Mouse (Mus musculus): ENCODE measurements around the gene Psmd14. TPM values are rescaled to one million over a fixed set of nuclear protein-coding genes. Genes with fewer than 3 reads are reported as not detected.

Gene Psmd14
- polyA plus RNA-seq, 1 experiment from 2014 or later: 271 TPM

GRCm38 (mm10) chr2:61807781-61808180 lies 96.3 kb downstream of the Psmd14 start:
- WGBS: 21% methylated on average over 2 of the region's 2 CpGs
- H3K27ac ChIP-seq: no peak overlapping the region
- H3K27me3 ChIP-seq: peaks cover 84% of the 10 kb centered on the region
- peak overlapping the region; percentile 65; the same call in 1 of the 2 replicates for H3K9ac ChIP-seq
- H3K9me3 ChIP-seq: no peaks in the 10 kb centered on the region
- no peak overlapping the region for H3K4me2 ChIP-seq
- H3K4me1 ChIP-seq: peaks cover 43% of the 10 kb centered on the region
- H3K4me3 ChIP-seq (replicated peaks): peak overlapping the region; percentile 43
- no peak for ATAC-seq (ENCODE audit: low FRiP score)
- no peaks in the 10 kb centered on the region for H3K36me3 ChIP-seq (replicated peaks)

DNA sequence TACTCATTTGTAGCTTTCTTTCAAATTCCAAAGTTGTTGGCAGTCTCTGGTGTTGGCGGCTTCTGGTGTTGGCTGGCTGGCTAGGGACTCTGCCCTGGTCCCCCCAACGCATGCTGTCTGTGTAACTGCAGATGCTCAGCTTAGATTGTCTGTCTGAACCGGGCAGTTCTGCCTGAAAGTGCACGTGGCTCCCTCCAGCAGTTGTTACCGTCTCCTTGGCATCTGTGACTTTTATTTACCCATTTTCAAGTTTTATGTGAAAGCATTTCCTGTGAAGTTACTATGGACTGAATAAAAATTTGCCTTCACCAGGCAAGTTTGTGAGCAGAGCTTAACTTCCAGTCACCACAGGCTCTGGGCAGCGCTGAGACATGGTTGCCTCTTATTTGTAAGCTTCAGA lies 97.3 kb downstream of the Psmd14 start:
- H3K27me3 ChIP-seq: peaks cover 79% of the 10 kb centered on the region

DNA sequence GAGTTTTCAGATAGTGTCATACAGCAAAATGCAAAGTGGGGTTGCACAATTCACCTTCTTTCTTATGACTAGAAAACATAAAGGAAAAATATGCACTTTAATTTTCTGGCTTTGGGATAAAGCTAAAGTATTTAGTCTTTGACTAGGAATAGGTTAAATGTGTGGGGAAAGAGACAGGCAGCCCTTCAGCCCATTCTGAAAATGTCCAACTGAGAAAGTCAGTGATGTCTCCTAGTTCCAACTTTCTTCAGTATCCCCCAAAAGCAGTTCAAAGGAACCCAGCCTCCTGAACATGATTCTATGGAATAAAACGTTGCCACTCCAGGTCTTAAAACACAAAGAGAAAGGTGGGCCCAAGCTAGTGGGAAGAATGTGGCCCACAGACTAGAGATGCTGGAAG lies 97.9 kb downstream of the Psmd14 start:
- H3K27me3 ChIP-seq: peaks cover 77% of the 10 kb centered on the region
- no peaks in the 10 kb centered on the region for H3K36me3 ChIP-seq (replicated peaks)
- no peak for ATAC-seq (ENCODE audit: low FRiP score)
- H3K4me1 ChIP-seq: peaks cover 29% of the 10 kb centered on the region
- peak overlapping the region; percentile 85 for H3K4me2 ChIP-seq
- H3K27ac ChIP-seq: peak overlapping the region; percentile 69; the same call in 1 of the 2 replicates
- no peaks in the 10 kb centered on the region for H3K9me3 ChIP-seq
- 0% methylated on average over 1 of the region's 1 CpGs for WGBS
- H3K4me3 ChIP-seq (replicated peaks): peak overlapping the region; percentile 53
- peak overlapping the region; percentile 49 for H3K9ac ChIP-seq

More for the DNA sequence above, 97.3 kb downstream of the Psmd14 start:
- peak overlapping the region; percentile 85 for H3K4me2 ChIP-seq
- 2% methylated on average over 6 of the region's 6 CpGs for WGBS
- H3K4me3 ChIP-seq (replicated peaks): peak overlapping the region; percentile 53
- H3K9ac ChIP-seq: peak overlapping the region; percentile 49
- H3K9me3 ChIP-seq: no peaks in the 10 kb centered on the region
- H3K4me1 ChIP-seq: peaks cover 33% of the 10 kb centered on the region
- peak overlapping the region; percentile 69 for H3K27ac ChIP-seq
- no peaks in the 10 kb centered on the region for H3K36me3 ChIP-seq (replicated peaks)
- ATAC-seq (ENCODE audit: low FRiP score): no peak

DNA sequence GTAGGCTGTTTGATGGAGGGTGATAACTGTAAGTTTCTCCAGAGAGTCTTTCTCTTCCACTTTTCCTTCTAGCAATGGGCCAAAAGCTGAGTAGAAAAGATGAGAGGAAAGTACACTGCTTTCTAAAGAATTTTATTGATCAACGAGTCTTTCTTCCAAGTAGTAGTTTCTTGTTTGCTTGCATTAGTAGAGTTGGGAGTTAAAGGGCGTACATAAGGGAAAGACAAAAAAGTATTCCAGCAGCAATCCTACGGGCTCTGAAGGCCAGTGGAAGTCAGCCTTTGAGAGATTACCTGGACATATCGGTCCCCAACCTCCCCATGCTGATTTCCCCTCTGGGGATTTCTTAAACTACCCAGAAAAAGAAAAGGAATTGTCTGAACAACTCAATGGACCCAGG lies 99.3 kb downstream of the Psmd14 start:
- Histone ChIP-seq H3K4me3 (replicated peaks) (peak overlapping the region; percentile 53), H3K27me3 (peaks cover 69% of the 10 kb centered on the region), H3K9me3 (no peaks in the 10 kb centered on the region), H3K36me3 (replicated peaks) (no peaks in the 10 kb centered on the region), H3K4me2 (peak overlapping the region; percentile 85), H3K9ac (peak overlapping the region; percentile 75), H3K4me1 (peaks cover 21% of the 10 kb centered on the region), H3K27ac (peak overlapping the region; percentile 78; the same call in 1 of the 2 replicates)
- WGBS: 17% methylated on average over 4 of the region's 4 CpGs
- ATAC-seq (ENCODE audit: low FRiP score): no peak

GRCm38 (mm10) chr2:61811163-61811506 lies 99.6 kb downstream of the Psmd14 start:
- H3K9ac ChIP-seq: peak overlapping the region; percentile 75
- no peaks in the 10 kb centered on the region for H3K36me3 ChIP-seq (replicated peaks)
- 4% methylated on average over 8 of the region's 8 CpGs for WGBS
- no peaks in the 10 kb centered on the region for H3K9me3 ChIP-seq
- peaks cover 25% of the 10 kb centered on the region for H3K4me1 ChIP-seq
- ATAC-seq (ENCODE audit: low FRiP score): no peak
- H3K27ac ChIP-seq: peak overlapping the region; percentile 78
- peak overlapping the region; percentile 85 for H3K4me2 ChIP-seq
- H3K27me3 ChIP-seq: peaks cover 72% of the 10 kb centered on the region
- H3K4me3 ChIP-seq (replicated peaks): peak overlapping the region; percentile 53

- Histone ChIP-seq H3K27ac (peak overlapping the region; percentile 78), H3K9me3 (no peaks in the 10 kb centered on the region), H3K4me2 (peak overlapping the region; percentile 85), H3K36me3 (replicated peaks) (no peaks in the 10 kb centered on the region), H3K27me3 (peaks cover 67% of the 10 kb centered on the region), H3K9ac (peak overlapping the region; percentile 75), H3K4me1 (peaks cover 25% of the 10 kb centered on the region), H3K4me3 (replicated peaks) (peak overlapping the region; percentile 53)
- peak; percentile 73 for ATAC-seq (ENCODE audit: low FRiP score)
- under 1% methylated on average over 113 of the region's 121 CpGs for WGBS
These were observed 100.3 kb downstream of the Psmd14 start for GRCm38 (mm10) chr2:61811507-61812421.

GRCm38 (mm10) chr2:61812536-61812935 lies 101.0 kb downstream of the Psmd14 start:
- Histone ChIP-seq H3K9me3 (no peaks in the 10 kb centered on the region), H3K36me3 (replicated peaks) (no peaks in the 10 kb centered on the region), H3K9ac (peak overlapping the region; percentile 75), H3K4me1 (peaks cover 19% of the 10 kb centered on the region), H3K27ac (peak overlapping the region; percentile 78), H3K27me3 (peaks cover 60% of the 10 kb centered on the region), H3K4me3 (replicated peaks) (peak overlapping the region; percentile 53), H3K4me2 (peak overlapping the region; percentile 85)
- ATAC-seq (ENCODE audit: low FRiP score): no peak
- 5% methylated on average over 12 of the region's 12 CpGs for WGBS

DNA sequence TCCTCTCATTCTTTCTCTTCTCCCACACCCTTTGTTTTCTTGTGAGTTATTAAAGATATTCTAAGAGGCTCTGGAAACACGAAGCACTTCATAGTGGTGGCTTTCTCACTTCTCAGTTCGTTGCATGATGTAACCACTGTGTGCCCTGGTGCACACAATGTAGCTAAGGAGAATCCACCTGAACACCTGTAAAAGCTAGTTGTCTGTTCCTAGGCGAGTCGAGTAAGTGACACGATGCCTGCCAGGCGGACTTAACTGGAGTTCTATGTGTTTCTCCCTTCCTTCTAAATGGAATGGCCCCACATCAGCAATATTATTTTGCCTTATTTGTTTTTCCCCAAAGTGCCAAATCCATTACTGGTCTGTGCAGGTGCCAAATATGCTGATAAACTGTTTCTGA lies 101.6 kb downstream of the Psmd14 start:
- H3K36me3 ChIP-seq (replicated peaks): no peaks in the 10 kb centered on the region
- 0 out of 2 replicates have a peak overlapping the region, but pooled peaks have one; percentile 8 for H3K9ac ChIP-seq
- peaks cover 60% of the 10 kb centered on the region for H3K27me3 ChIP-seq
- peaks cover 19% of the 10 kb centered on the region for H3K4me1 ChIP-seq
- H3K27ac ChIP-seq: no peak overlapping the region
- no peak for ATAC-seq (ENCODE audit: low FRiP score)
- H3K4me2 ChIP-seq: peak overlapping the region; percentile 85; the same call in 1 of the 2 replicates
- H3K9me3 ChIP-seq: no peaks in the 10 kb centered on the region
- peak overlapping the region; percentile 53 for H3K4me3 ChIP-seq (replicated peaks)
- WGBS: 6% methylated on average over 6 of the region's 6 CpGs

DNA sequence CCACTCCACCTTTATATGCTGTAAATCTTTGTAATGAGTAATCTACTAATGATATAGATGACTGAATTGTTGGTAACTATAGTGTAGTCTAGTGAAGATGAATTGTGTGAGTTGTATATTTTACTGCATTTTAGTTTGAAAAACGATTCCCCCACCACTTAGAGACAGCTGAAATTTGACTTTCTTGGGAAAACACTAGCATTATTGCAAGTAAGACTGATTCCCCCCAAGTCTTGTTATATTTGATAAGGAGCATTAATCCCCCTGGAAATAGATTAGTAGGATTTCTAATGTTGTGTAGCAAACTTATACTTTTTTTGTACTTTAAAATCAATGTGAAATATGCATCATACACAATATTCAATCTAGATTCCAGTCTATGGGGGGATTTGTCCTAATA lies 102.0 kb downstream of the Psmd14 start:
- Histone ChIP-seq H3K4me2 (peak overlapping the region; percentile 85; the same call in 1 of the 2 replicates), H3K4me1 (peaks cover 19% of the 10 kb centered on the region), H3K27ac (no peak overlapping the region), H3K27me3 (peaks cover 59% of the 10 kb centered on the region), H3K4me3 (replicated peaks) (peak overlapping the region; percentile 53), H3K36me3 (replicated peaks) (no peaks in the 10 kb centered on the region), H3K9me3 (no peaks in the 10 kb centered on the region), H3K9ac (no peak overlapping the region)
- WGBS: 19% methylated on average over 1 of the region's 1 CpGs
- ATAC-seq (ENCODE audit: low FRiP score): no peak

DNA sequence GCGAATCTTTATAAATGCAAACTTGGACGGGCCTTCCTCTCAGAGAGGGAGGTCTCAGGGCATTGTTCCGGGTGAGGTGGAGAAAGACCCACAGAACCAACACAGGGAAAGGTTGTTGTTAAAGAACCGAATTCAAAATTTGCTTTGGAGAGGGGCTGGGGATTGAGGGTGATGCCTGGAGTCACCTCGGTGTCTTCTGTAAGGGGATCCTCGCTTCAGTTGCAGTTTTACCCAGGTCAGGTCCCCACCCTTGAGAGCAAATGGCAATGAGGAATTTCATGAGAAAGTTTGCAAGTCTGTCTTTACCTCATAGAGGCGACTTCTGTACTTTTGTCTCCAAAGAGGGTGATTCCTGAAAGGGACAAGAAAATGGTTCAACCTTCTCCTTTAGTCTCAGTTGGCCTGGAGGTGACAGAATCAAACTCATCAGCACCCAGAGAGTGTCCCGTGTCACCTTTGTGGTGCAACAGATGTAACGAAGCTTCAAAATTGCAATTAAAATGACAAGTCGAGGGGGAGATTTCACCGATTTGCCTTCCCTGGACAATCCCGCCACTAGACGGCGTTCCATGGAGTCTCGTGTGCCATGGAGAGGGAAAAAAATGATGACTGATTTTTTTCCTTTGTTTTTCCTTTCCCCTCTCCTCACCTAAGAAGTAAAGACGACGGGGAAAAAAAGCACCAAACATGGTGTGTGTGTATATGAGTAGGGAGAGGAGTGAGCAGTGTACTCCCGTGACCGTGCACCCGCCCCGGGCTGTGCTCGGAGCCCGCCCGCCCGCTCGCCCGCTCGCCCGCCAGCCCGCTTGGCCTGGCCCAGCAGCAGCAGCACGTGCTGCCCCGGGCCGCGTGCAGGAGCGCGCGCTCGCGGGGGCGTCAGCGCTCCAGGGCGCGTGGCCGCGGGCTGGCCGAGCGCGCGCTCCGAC lies 103.3 kb downstream of the Psmd14 start:
- Histone ChIP-seq H3K36me3 (replicated peaks) (no peaks in the 10 kb centered on the region), H3K27ac (peak overlapping the region; percentile 89), H3K4me2 (peak overlapping the region; percentile 69), H3K27me3 (peaks cover 47% of the 10 kb centered on the region), H3K9me3 (no peaks in the 10 kb centered on the region), H3K9ac (peak overlapping the region; percentile 64), H3K4me3 (replicated peaks) (peak overlapping the region; percentile 43), H3K4me1 (peaks cover 19% of the 10 kb centered on the region)
- peak; percentile 78 for ATAC-seq (ENCODE audit: low FRiP score)
- 2% methylated on average over 46 of the region's 50 CpGs for WGBS

DNA sequence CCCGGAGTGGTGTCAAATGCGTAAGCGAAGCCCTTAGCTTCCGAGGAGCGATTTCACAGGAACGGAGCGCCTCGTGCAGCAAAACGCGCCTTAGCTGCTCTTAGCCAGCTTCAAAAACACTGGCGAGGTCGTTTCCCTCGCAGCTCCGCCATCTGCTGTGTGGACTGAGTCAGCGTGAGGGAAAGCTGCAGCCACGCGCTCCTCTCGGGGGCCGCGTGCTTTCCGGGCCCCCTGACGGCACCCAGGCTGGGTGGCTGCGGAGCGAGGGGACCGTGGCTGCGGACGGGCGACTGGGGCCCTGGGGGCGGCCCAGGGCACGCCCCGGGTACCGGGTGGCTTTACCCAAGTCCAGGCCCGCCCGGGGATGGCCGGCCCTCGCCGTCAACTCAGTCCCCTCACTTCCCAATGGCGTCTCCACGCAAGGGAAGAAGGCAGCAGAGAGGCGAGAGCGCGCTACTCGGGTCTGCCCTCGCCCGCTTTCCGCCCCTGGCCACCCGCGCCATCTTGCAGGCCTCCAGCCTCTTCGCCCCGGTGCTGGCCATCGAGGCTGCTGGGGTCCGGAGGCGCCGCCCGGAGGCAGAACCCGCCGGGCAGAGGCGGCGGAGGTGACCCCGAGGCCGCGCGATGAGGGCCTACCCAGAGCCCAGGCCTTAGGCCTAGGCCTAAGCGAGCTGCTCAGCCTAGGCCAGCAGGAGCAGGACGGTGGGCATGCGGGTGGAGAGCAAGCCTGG lies 104.3 kb downstream of the Psmd14 start:
- peak overlapping the region; percentile 69 for H3K4me2 ChIP-seq
- peak; percentile 66 for ATAC-seq (ENCODE audit: low FRiP score)
- peaks cover 38% of the 10 kb centered on the region for H3K27me3 ChIP-seq
- 7% methylated on average over 61 of the region's 66 CpGs for WGBS
- H3K36me3 ChIP-seq (replicated peaks): no peaks in the 10 kb centered on the region
- H3K4me1 ChIP-seq: peaks cover 19% of the 10 kb centered on the region
- peak overlapping the region; percentile 43 for H3K4me3 ChIP-seq (replicated peaks)
- H3K27ac ChIP-seq: peak overlapping the region; percentile 89
- no peaks in the 10 kb centered on the region for H3K9me3 ChIP-seq
- peak overlapping the region; percentile 64 for H3K9ac ChIP-seq
